Mouse (Mus musculus): ENCODE measurements at regions not wholly inside any gene's neighbourhood (a gene's known extent, or its start where the extent isn't known, plus 50 kb on each side); places are given as distances from the start of the nearest gene placed in this dataset.

- no peak for DNase-seq (ENCODE audit: low spot score in 2 of 2)
These were observed 73.7 kb upstream of the Pgrmc2 start for GRCm38 (mm10) chr3:41156562-41156961.

GRCm38 (mm10) chr3:41155132-41155760, 72.4 kb upstream of the Pgrmc2 start:
- DNase-seq (ENCODE audit: low spot score in 2 of 2), result peak in 1 of 2 experiments; percentile 10

- DNase-seq (ENCODE audit: low spot score in 2 of 2), result no peak
These were observed 71.6 kb upstream of the Pgrmc2 start for GRCm38 (mm10) chr3:41154402-41154801.

GRCm38 (mm10) chr3:41151989-41152388, 69.1 kb upstream of the Pgrmc2 start:
- no peak for DNase-seq (ENCODE audit: low spot score in 2 of 2)

GRCm38 (mm10) chr3:41140391-41140790, 57.5 kb upstream of the Pgrmc2 start:
- DNase-seq (ENCODE audit: low spot score in 2 of 2), result no peak

- no peak for DNase-seq (ENCODE audit: low spot score in 2 of 2)
These were observed 55.1 kb upstream of the Pgrmc2 start for GRCm38 (mm10) chr3:41137931-41138330.

GRCm38 (mm10) chr3:41132889-41133288, 50.0 kb upstream of the Pgrmc2 start:
- DNase-seq (ENCODE audit: low spot score in 2 of 2), result no peak

All from layer of hippocampus, postnatal 14 days (tissue).